Mouse (Mus musculus): ENCODE data around the gene Gm45062. TPM values are rescaled to one million over a fixed set of nuclear protein-coding genes. Genes with fewer than 3 reads are reported as not detected.

The Gm45062 gene
- polyA plus RNA-seq, 1 experiment: not detected

GRCm38 (mm10) chr6:8286146-8286545 lies 26.9 kb downstream of the Gm45062 start:
- Histone ChIP-seq H3K36me3 (ENCODE audit: control insufficient read depth, insufficient read depth, low read length) (no peaks in the 10 kb centered on the region; the same call in 1 of the 2 replicates), H3K4me1 (ENCODE audit: control insufficient read depth, insufficient read depth, insufficient read length, low read length) (0 out of 2 replicates have a peak, but pooled peaks cover 1% of the 10 kb centered on the region), H3K4me3 (ENCODE audit: low read depth, low read length) (no peak overlapping the region), H3K27ac (ENCODE audit: insufficient read depth, low read depth, low read length) (no peak overlapping the region), H3K27me3 (ENCODE audit: control insufficient read depth, insufficient read depth, low read length) (no peaks in the 10 kb centered on the region)
- WGBS: 79% methylated on average over 3 of the region's 3 CpGs
- no peak for TF ChIP-seq POLR2A (IDR thresholded peaks at IDR 0.05; ENCODE audit: low read depth, low read length)
- no peak for TF ChIP-seq CTCF (IDR thresholded peaks at IDR 0.05; ENCODE audit: extremely low read depth, insufficient read length, insufficient replicate concordance, low read depth, low read length)

GRCm38 (mm10) chr6:8288755-8289580 lies 29.7 kb downstream of the Gm45062 start:
- H3K36me3 ChIP-seq (ENCODE audit: control insufficient read depth, insufficient read depth, low read length): no peaks in the 10 kb centered on the region; the same call in 1 of the 2 replicates

GRCm38 (mm10) chr6:8294048-8294784 lies 35.0 kb downstream of the Gm45062 start:
- no peaks in the 10 kb centered on the region for H3K27me3 ChIP-seq (ENCODE audit: control insufficient read depth, insufficient read depth, low read length)
- 92% methylated on average over 4 of the region's 4 CpGs for WGBS
- TF ChIP-seq POLR2A (IDR thresholded peaks at IDR 0.05; ENCODE audit: low read depth, low read length) (no peak), CTCF (IDR thresholded peaks at IDR 0.05; ENCODE audit: extremely low read depth, insufficient read length, insufficient replicate concordance, low read depth, low read length) (no peak)
- no peak overlapping the region for H3K27ac ChIP-seq (ENCODE audit: insufficient read depth, low read depth, low read length)
- no peak overlapping the region for H3K4me3 ChIP-seq (ENCODE audit: low read depth, low read length)
- no peaks in the 10 kb centered on the region for H3K36me3 ChIP-seq (ENCODE audit: control insufficient read depth, insufficient read depth, low read length)
- no peaks in the 10 kb centered on the region for H3K4me1 ChIP-seq (ENCODE audit: control insufficient read depth, insufficient read depth, insufficient read length, low read length)

More at GRCm38 (mm10) chr6:8288755-8289580, 29.7 kb downstream of the Gm45062 start:
- no peak for TF ChIP-seq POLR2A (IDR thresholded peaks at IDR 0.05; ENCODE audit: low read depth, low read length)
- no peak for TF ChIP-seq CTCF (IDR thresholded peaks at IDR 0.05; ENCODE audit: extremely low read depth, insufficient read length, insufficient replicate concordance, low read depth, low read length)
- Histone ChIP-seq H3K27ac (ENCODE audit: insufficient read depth, low read depth, low read length) (no peak overlapping the region), H3K4me1 (ENCODE audit: control insufficient read depth, insufficient read depth, insufficient read length, low read length) (0 out of 2 replicates have a peak, but pooled peaks cover 1% of the 10 kb centered on the region), H3K27me3 (ENCODE audit: control insufficient read depth, insufficient read depth, low read length) (no peaks in the 10 kb centered on the region), H3K4me3 (ENCODE audit: low read depth, low read length) (no peak overlapping the region)
- 84% methylated on average over 4 of the region's 4 CpGs for WGBS

GRCm38 (mm10) chr6:8299066-8299863 lies 40.0 kb downstream of the Gm45062 start:
- 83% methylated on average over 6 of the region's 6 CpGs for WGBS
- H3K36me3 ChIP-seq (ENCODE audit: control insufficient read depth, insufficient read depth, low read length): no peaks in the 10 kb centered on the region
- TF ChIP-seq POLR2A (IDR thresholded peaks at IDR 0.05; ENCODE audit: low read depth, low read length): no peak
- no peak for TF ChIP-seq CTCF (IDR thresholded peaks at IDR 0.05; ENCODE audit: extremely low read depth, insufficient read length, insufficient replicate concordance, low read depth, low read length)

GRCm38 (mm10) chr6:8307878-8308775 lies 48.9 kb downstream of the Gm45062 start:
- TF ChIP-seq CTCF (IDR thresholded peaks at IDR 0.05; ENCODE audit: extremely low read depth, insufficient read length, insufficient replicate concordance, low read depth, low read length) (no peak), POLR2A (IDR thresholded peaks at IDR 0.05; ENCODE audit: low read depth, low read length) (no peak)
- Histone ChIP-seq H3K4me1 (ENCODE audit: control insufficient read depth, insufficient read depth, insufficient read length, low read length) (no peaks in the 10 kb centered on the region), H3K36me3 (ENCODE audit: control insufficient read depth, insufficient read depth, low read length) (no peaks in the 10 kb centered on the region), H3K4me3 (ENCODE audit: low read depth, low read length) (no peak overlapping the region), H3K27me3 (ENCODE audit: control insufficient read depth, insufficient read depth, low read length) (no peaks in the 10 kb centered on the region), H3K27ac (ENCODE audit: insufficient read depth, low read depth, low read length) (no peak overlapping the region)
- WGBS: 78% methylated on average over 6 of the region's 6 CpGs

More at GRCm38 (mm10) chr6:8299066-8299863, 40.0 kb downstream of the Gm45062 start:
- H3K4me3 ChIP-seq (ENCODE audit: low read depth, low read length): no peak overlapping the region
- H3K27me3 ChIP-seq (ENCODE audit: control insufficient read depth, insufficient read depth, low read length): no peaks in the 10 kb centered on the region
- no peaks in the 10 kb centered on the region for H3K4me1 ChIP-seq (ENCODE audit: control insufficient read depth, insufficient read depth, insufficient read length, low read length)
- no peak overlapping the region for H3K27ac ChIP-seq (ENCODE audit: insufficient read depth, low read depth, low read length)

- Histone ChIP-seq H3K27me3 (ENCODE audit: control insufficient read depth, insufficient read depth, low read length) (no peaks in the 10 kb centered on the region), H3K4me1 (ENCODE audit: control insufficient read depth, insufficient read depth, insufficient read length, low read length) (no peaks in the 10 kb centered on the region), H3K4me3 (ENCODE audit: low read depth, low read length) (no peak overlapping the region), H3K36me3 (ENCODE audit: control insufficient read depth, insufficient read depth, low read length) (no peaks in the 10 kb centered on the region), H3K27ac (ENCODE audit: insufficient read depth, low read depth, low read length) (no peak overlapping the region)
- WGBS: 91% methylated on average over 2 of the region's 2 CpGs
- TF ChIP-seq CTCF (IDR thresholded peaks at IDR 0.05; ENCODE audit: extremely low read depth, insufficient read length, insufficient replicate concordance, low read depth, low read length): no peak
- no peak for TF ChIP-seq POLR2A (IDR thresholded peaks at IDR 0.05; ENCODE audit: low read depth, low read length)
Observed at GRCm38 (mm10) chr6:8312554-8312953, 53.3 kb downstream of the Gm45062 start.
